Mouse (Mus musculus) ovary, postnatal 36 days (tissue): ENCODE data around the gene Cilp2.

Source experiments
- DNase-seq: peaks from one replicate; pipeline ENCODE4 v3.0.0; 2022; ENCODE audit warnings: low spot score, mixed read lengths

Cilp2 gene

GRCm38 (mm10) chr8:69887289-69888243, at the start of gene Cilp2:
Gene Cilp2 (minus strand): TSS chr8:69887687.
- no peak for DNase-seq

- no peak for DNase-seq
These were observed 48.7 kb upstream of the Cilp2 start for GRCm38 (mm10) chr8:69936050-69936794.

GRCm38 (mm10) chr8:69935431-69935830, 47.9 kb upstream of the Cilp2 start:
- no peak for DNase-seq

- DNase-seq = no peak
These were observed 47.1 kb upstream of the Cilp2 start for GRCm38 (mm10) chr8:69934582-69934981.

GRCm38 (mm10) chr8:69933811-69934210, 46.3 kb upstream of the Cilp2 start:
- DNase-seq = no peak

- DNase-seq = no peak
These were observed 39.4 kb upstream of the Cilp2 start for GRCm38 (mm10) chr8:69926901-69927300.

- no peak for DNase-seq
These were observed 36.5 kb upstream of the Cilp2 start for GRCm38 (mm10) chr8:69923986-69924385.

- no peak for DNase-seq
These were observed 33.7 kb upstream of the Cilp2 start for GRCm38 (mm10) chr8:69921141-69921540.

- no peak for DNase-seq
These were observed 32.6 kb upstream of the Cilp2 start for GRCm38 (mm10) chr8:69919876-69920662.

GRCm38 (mm10) chr8:69919010-69919409, 31.5 kb upstream of the Cilp2 start:
- peak; percentile 25 for DNase-seq

- DNase-seq = no peak
These were observed 31.0 kb upstream of the Cilp2 start for GRCm38 (mm10) chr8:69918506-69918905.

- no peak for DNase-seq
These were observed 28.3 kb upstream of the Cilp2 start for GRCm38 (mm10) chr8:69915748-69916147.

GRCm38 (mm10) chr8:69914526-69914925, 27.0 kb upstream of the Cilp2 start:
- no peak for DNase-seq

- no peak for DNase-seq
These were observed 25.1 kb upstream of the Cilp2 start for GRCm38 (mm10) chr8:69912478-69913074.

GRCm38 (mm10) chr8:69911917-69912316, 24.4 kb upstream of the Cilp2 start:
- DNase-seq = no peak

- no peak for DNase-seq
These were observed 19.6 kb upstream of the Cilp2 start for GRCm38 (mm10) chr8:69907106-69907505.

GRCm38 (mm10) chr8:69906260-69906659, 18.8 kb upstream of the Cilp2 start:
- DNase-seq = no peak

GRCm38 (mm10) chr8:69904096-69904495, 16.6 kb upstream of the Cilp2 start:
- DNase-seq = no peak

- DNase-seq = peak; percentile 99
These were observed 15.6 kb upstream of the Cilp2 start for GRCm38 (mm10) chr8:69903063-69903542.

GRCm38 (mm10) chr8:69902163-69903062, 14.9 kb upstream of the Cilp2 start, which contains the start of the genes Tssk6, Ndufa13 and Yjefn3:
Gene Tssk6 (plus strand): TSS chr8:69902184.
Gene Ndufa13 (minus strand): TSS chr8:69902558.
Gene Yjefn3 (minus strand): TSS chr8:69902712.
- DNase-seq = peak; percentile 51
